8 mouse cellular contexts compared by ENCODE assay signal in the genomic region with DNA sequence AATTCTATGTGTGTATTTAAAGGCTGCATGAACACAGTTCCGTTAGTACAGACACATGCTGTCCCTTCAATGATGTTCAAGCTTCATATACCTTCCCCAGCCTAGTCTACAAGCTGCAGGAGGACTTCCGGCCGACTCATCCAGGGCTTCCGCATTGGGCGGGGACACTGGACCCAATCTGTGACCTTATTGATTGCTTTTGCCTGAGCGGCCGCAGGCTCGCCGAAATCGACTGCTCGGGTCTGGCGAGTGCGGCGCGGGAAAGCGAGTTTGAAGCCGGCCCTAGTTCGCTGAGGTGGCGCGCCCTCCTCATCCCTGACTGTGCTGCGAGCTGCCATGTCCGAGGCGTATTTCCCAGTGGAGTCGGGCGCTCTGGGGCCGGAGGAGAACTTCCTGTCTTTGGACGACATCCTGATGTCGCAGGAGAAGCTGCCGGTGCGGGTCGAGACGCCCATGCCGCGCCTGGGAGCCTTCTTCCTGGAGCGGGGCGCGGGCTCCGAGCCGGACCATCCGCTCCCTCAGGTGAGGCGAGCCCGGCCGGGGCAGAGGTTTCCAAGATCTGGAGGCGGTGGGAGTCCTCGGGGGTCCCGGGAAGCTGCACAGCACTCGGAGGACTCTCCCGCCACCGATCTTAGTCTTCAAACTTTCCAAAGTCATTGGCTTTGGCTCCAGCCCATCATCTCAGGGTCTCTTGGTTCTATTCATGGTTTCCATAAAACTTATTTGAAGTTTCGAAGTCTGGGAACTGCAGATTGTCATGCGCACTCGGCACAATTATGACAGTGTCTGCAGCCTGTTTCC. TPM values are rescaled to one million over a fixed set of nuclear protein-coding genes. Genes with fewer than 3 reads are reported as not detected.
DNase-seq lines count a peak whose midpoint lies in the region; ATAC-seq and TF ChIP-seq lines count a peak whose summit lies in the region.

A gene (plus strand): TSS at position 192 of the 801 bp plus-strand sequence.

- H3K9ac ChIP-seq in embryonic facial prominence, embryonic 15.5 days = peak within 1 kb of the TSS; percentile 42
- H3K9ac ChIP-seq in kidney, embryonic 15.5 days = peak within 1 kb of the TSS; percentile 54

- H3K4me1 ChIP-seq in bone marrow, adult 2 months (ENCODE audit: control insufficient read depth, insufficient read depth, low read length) = peaks cover 2% of the 10 kb centered on the region
- H3K4me1 ChIP-seq in embryonic facial prominence, embryonic 15.5 days = peaks cover 7% of the 10 kb centered on the region; the same call in 1 of the 2 replicates
- H3K4me1 ChIP-seq in heart, embryonic 10.5 days = peaks cover 12% of the 10 kb centered on the region; the same call in 1 of the 2 replicates
- H3K4me1 ChIP-seq in kidney, embryonic 15.5 days = peaks cover 10% of the 10 kb centered on the region; the same call in 1 of the 2 replicates

- ATAC-seq in embryonic facial prominence, embryonic 15.5 days (ENCODE audit: insufficient number of reproducible peaks, low FRiP score, low TSS enrichment, low read depth) = peak; percentile 90
- peak; percentile 94 for ATAC-seq in kidney, embryonic 15.5 days (replicated peaks; ENCODE audit: low FRiP score)
- ATAC-seq in monocyte, adult 5-6 weeks (replicated peaks; ENCODE audit: insufficient number of reproducible peaks, low FRiP score, low TSS enrichment, poor library complexity, severe bottlenecking) = peak; percentile 96

- peak; percentile 95 for DNase-seq in 416B (ENCODE audit: low read depth)
- DNase-seq in heart, embryonic 10.5 days (ENCODE audit: low spot score) = peak; percentile 97
- DNase-seq in liver = peak; percentile 92
- DNase-seq in spleen, postnatal 4 days (ENCODE audit: low spot score in 2 of 2) = peak; percentile 93 to 96

- TF ChIP-seq CTCF in bone marrow, adult 2 months (IDR thresholded peaks at IDR 0.05; ENCODE audit: control insufficient read depth, insufficient read depth, low read length) = no peak

- H3K27ac ChIP-seq in bone marrow, adult 2 months (ENCODE audit: control insufficient read depth, insufficient read depth, low read depth, low read length, poor library complexity) = peak within 1 kb of the TSS; percentile 16; the same call in 1 of the 2 replicates
- no peak within 1 kb of the TSS for H3K27ac ChIP-seq in embryonic facial prominence, embryonic 15.5 days (replicated peaks)
- peak within 1 kb of the TSS; percentile 87 for H3K27ac ChIP-seq in heart, embryonic 10.5 days
- peak within 1 kb of the TSS; percentile 46; the same call in 1 of the 2 replicates for H3K27ac ChIP-seq in kidney, embryonic 15.5 days

- no peaks in the 10 kb centered on the region for H3K36me3 ChIP-seq in embryonic facial prominence, embryonic 15.5 days
- peaks cover 8% of the 10 kb centered on the region for H3K36me3 ChIP-seq in heart, embryonic 10.5 days
- H3K36me3 ChIP-seq in kidney, embryonic 15.5 days = peaks cover 1% of the 10 kb centered on the region

- WGBS in bone marrow, adult 2 months = 1% methylated on average over 52 of the region's 52 CpGs
- WGBS in embryonic facial prominence, embryonic 15.5 days = under 1% methylated on average over 52 of the region's 52 CpGs
- under 1% methylated on average over 52 of the region's 52 CpGs for WGBS in heart, embryonic 10.5 days
- under 1% methylated on average over 52 of the region's 52 CpGs for WGBS in kidney, embryonic 15.5 days

- TF ChIP-seq POLR2A in bone marrow, adult 2 months (IDR thresholded peaks at IDR 0.05; ENCODE audit: borderline replicate concordance, control insufficient read depth, low read depth, low read length) = peak; percentile 57; the same call in 1 of the 2 replicates

- H3K4me2 ChIP-seq in embryonic facial prominence, embryonic 15.5 days (replicated peaks) = peak within 1 kb of the TSS; percentile 60
- peak within 1 kb of the TSS; percentile 84 for H3K4me2 ChIP-seq in kidney, embryonic 15.5 days

- H3K9me3 ChIP-seq in embryonic facial prominence, embryonic 15.5 days (replicated peaks) = no peaks in the 10 kb centered on the region
- no peaks in the 10 kb centered on the region for H3K9me3 ChIP-seq in heart, embryonic 10.5 days
- H3K9me3 ChIP-seq in kidney, embryonic 15.5 days (replicated peaks) = no peaks in the 10 kb centered on the region

- peak within 1 kb of the TSS; percentile 90 for H3K4me3 ChIP-seq in bone marrow, adult 2 months (replicated peaks; ENCODE audit: control insufficient read depth, low read depth, low read length)
- H3K4me3 ChIP-seq in embryonic facial prominence, embryonic 15.5 days (replicated peaks) = peak within 1 kb of the TSS; percentile 74
- peak within 1 kb of the TSS; percentile 85 for H3K4me3 ChIP-seq in heart, embryonic 10.5 days
- peak within 1 kb of the TSS; percentile 61 for H3K4me3 ChIP-seq in kidney, embryonic 15.5 days (replicated peaks)

- H3K27me3 ChIP-seq in embryonic facial prominence, embryonic 15.5 days = no peaks in the 10 kb centered on the region; the same call in 1 of the 2 replicates
- H3K27me3 ChIP-seq in heart, embryonic 10.5 days (ENCODE audit: insufficient read depth, poor library complexity, severe bottlenecking) = 0 out of 2 replicates have a peak, but pooled peaks cover 5% of the 10 kb centered on the region
- H3K27me3 ChIP-seq in kidney, embryonic 15.5 days = no peaks in the 10 kb centered on the region

RNA-seq across cellular contexts. Expression of the gene that starts here (rescaled TPM):
- 10.9 and 14.8 TPM in 2 replicates for polyA plus RNA-seq in bone marrow, adult 2 months (2011; ENCODE audit: insufficient read depth, insufficient read length, low replicate concordance, missing spikeins)
- 17.3 and 18.9 TPM in 2 replicates for polyA plus RNA-seq in embryonic facial prominence, embryonic 15.5 days (2015; fragmentation: Nextera tagmentation; extraction: Ambion mirVana)
- polyA plus RNA-seq in heart, embryonic 10.5 days (2016; fragmentation: Nextera tagmentation; extraction: Ambion mirVana) = 20.3 and 20.7 TPM in 2 replicates
- polyA plus RNA-seq in kidney, embryonic 15.5 days (2015; fragmentation: Nextera tagmentation; extraction: Ambion mirVana) = 21.6 and 22.6 TPM in 2 replicates
- total RNA-seq in monocyte, adult 5-6 weeks (2017) = 9.5 to 14.5 TPM (median 10.2 TPM) in 3 replicates
